Mouse (Mus musculus) E14TG2a.4 (cell line): ENCODE measurements at regions not wholly inside any gene's neighbourhood (a gene's known extent, or its start where the extent isn't known, plus 50 kb on each side); places are given as distances from the start of the nearest gene placed in this dataset.

Source experiments
- CTCF ChIP-seq: conservative IDR thresholded peaks from 2 replicates; pipeline ENCODE4 v1.5.1; 2014; ENCODE audit warnings: low read length
- NANOG ChIP-seq: IDR thresholded peaks from 2 replicates; pipeline ENCODE4 v1.6.1; 2014; ENCODE audit warnings: borderline replicate concordance, low read length, mixed read lengths
- POU5F1 ChIP-seq: IDR thresholded peaks from 2 replicates; pipeline ENCODE4 v1.6.1; 2014; ENCODE audit warnings: low read length, borderline replicate concordance

DNA sequence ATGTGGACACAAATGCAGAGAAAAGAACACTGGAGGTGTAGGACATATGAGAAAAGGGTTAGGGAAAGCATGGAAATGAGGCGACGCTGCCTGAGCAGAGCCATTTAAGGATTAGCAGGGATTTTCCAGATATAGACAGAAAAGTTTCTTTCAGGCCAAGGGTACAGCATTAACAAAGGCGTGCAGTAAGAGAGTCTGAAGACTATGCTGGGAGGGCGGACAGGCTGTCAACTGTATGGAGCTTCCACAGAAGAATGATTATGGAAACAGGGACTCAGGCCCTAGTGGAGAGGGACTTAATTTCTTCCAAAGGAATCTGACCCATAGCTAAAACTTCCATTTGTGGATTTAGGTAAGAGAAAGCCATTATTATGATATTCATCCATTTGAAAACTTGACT is 511.3 kb upstream of the Stxbp6 start:
- TF ChIP-seq CTCF (no peak), NANOG (no peak), POU5F1 (no peak)
